Mouse (Mus musculus): Measurements from ENCODE around the gene Serhl. TPM values are rescaled to one million over a fixed set of nuclear protein-coding genes. Genes with fewer than 3 reads are reported as not detected.
A peak's percentile ranks its signal among the peaks of the same experiment; 100 is the strongest.
"Not testable (repeated sequence)": the region's sequence is repeated elsewhere in the genome, so short reads cannot be mapped to it uniquely, and the experiment has no call there.

Gene Serhl
- polyA plus RNA-seq (2011; ENCODE audit: insufficient read depth, insufficient read length, low replicate concordance, missing spikeins): 22.8 and 31.5 TPM in 2 replicates

GRCm38 (mm10) chr15:83089429-83089605 is at the start of gene Serhl:
Serhl (plus strand) TSS chr15:83089506.
- TF ChIP-seq POLR2A (IDR thresholded peaks at IDR 0.05; ENCODE audit: borderline replicate concordance, control insufficient read depth, low read depth, low read length): no peak
- no peak for TF ChIP-seq CTCF (IDR thresholded peaks at IDR 0.05; ENCODE audit: control insufficient read depth, insufficient read depth, low read length)
- Histone ChIP-seq H3K4me1 (ENCODE audit: control insufficient read depth, insufficient read depth, low read length) (no peaks in the 10 kb centered on the region), H3K4me3 (replicated peaks; ENCODE audit: control insufficient read depth, low read depth, low read length) (no peak within 1 kb of the TSS), H3K27ac (ENCODE audit: control insufficient read depth, insufficient read depth, low read depth, low read length, poor library complexity) (no peak within 1 kb of the TSS)
- 57% methylated on average over 7 of the region's 7 CpGs for WGBS

- peaks cover 7% of the 10 kb centered on the region for H3K4me1 ChIP-seq (ENCODE audit: control insufficient read depth, insufficient read depth, low read length)
- H3K4me3 ChIP-seq (replicated peaks; ENCODE audit: control insufficient read depth, low read depth, low read length): no peak overlapping the region
- TF ChIP-seq POLR2A (IDR thresholded peaks at IDR 0.05; ENCODE audit: borderline replicate concordance, control insufficient read depth, low read depth, low read length) (no peak), CTCF (IDR thresholded peaks at IDR 0.05; ENCODE audit: control insufficient read depth, insufficient read depth, low read length) (no peak)
- 58% methylated on average over 2 of the region's 2 CpGs for WGBS
- H3K27ac ChIP-seq (ENCODE audit: control insufficient read depth, insufficient read depth, low read depth, low read length, poor library complexity): no peak overlapping the region
Observed at GRCm38 (mm10) chr15:83040156-83040555, 49.1 kb upstream of the Serhl start.

- 58% methylated on average over 6 of the region's 6 CpGs for WGBS
- Histone ChIP-seq H3K27ac (ENCODE audit: control insufficient read depth, insufficient read depth, low read depth, low read length, poor library complexity) (no peak overlapping the region; the same call in 1 of the 2 replicates), H3K4me3 (replicated peaks; ENCODE audit: control insufficient read depth, low read depth, low read length) (no peak overlapping the region), H3K4me1 (ENCODE audit: control insufficient read depth, insufficient read depth, low read length) (peaks cover 5% of the 10 kb centered on the region)
- TF ChIP-seq CTCF (IDR thresholded peaks at IDR 0.05; ENCODE audit: control insufficient read depth, insufficient read depth, low read length): no peak
- TF ChIP-seq POLR2A (IDR thresholded peaks at IDR 0.05; ENCODE audit: borderline replicate concordance, control insufficient read depth, low read depth, low read length): no peak
Observed at GRCm38 (mm10) chr15:83042655-83043361, 46.5 kb upstream of the Serhl start.

GRCm38 (mm10) chr15:83043362-83043708 is 46.0 kb upstream of the Serhl start:
- Histone ChIP-seq H3K4me3 (replicated peaks; ENCODE audit: control insufficient read depth, low read depth, low read length) (no peak overlapping the region), H3K4me1 (ENCODE audit: control insufficient read depth, insufficient read depth, low read length) (peaks cover 4% of the 10 kb centered on the region), H3K27ac (ENCODE audit: control insufficient read depth, insufficient read depth, low read depth, low read length, poor library complexity) (no peak overlapping the region)
- TF ChIP-seq CTCF (IDR thresholded peaks at IDR 0.05; ENCODE audit: control insufficient read depth, insufficient read depth, low read length): no peak
- TF ChIP-seq POLR2A (IDR thresholded peaks at IDR 0.05; ENCODE audit: borderline replicate concordance, control insufficient read depth, low read depth, low read length): no peak
- 87% methylated on average over 22 of the region's 22 CpGs for WGBS

GRCm38 (mm10) chr15:83045565-83045964 is 43.7 kb upstream of the Serhl start:
- H3K27ac ChIP-seq (ENCODE audit: control insufficient read depth, insufficient read depth, low read depth, low read length, poor library complexity); H3K4me1 ChIP-seq (ENCODE audit: control insufficient read depth, insufficient read depth, low read length); H3K4me3 ChIP-seq (replicated peaks; ENCODE audit: control insufficient read depth, low read depth, low read length): not testable (repeated sequence)
- 87% methylated on average over 5 of the region's 5 CpGs for WGBS

- Histone ChIP-seq H3K4me1 (ENCODE audit: control insufficient read depth, insufficient read depth, low read length) (no peaks in the 10 kb centered on the region), H3K27ac (ENCODE audit: control insufficient read depth, insufficient read depth, low read depth, low read length, poor library complexity) (no peak overlapping the region), H3K4me3 (replicated peaks; ENCODE audit: control insufficient read depth, low read depth, low read length) (no peak overlapping the region)
- WGBS: 76% methylated on average over 3 of the region's 3 CpGs
- TF ChIP-seq POLR2A (IDR thresholded peaks at IDR 0.05; ENCODE audit: borderline replicate concordance, control insufficient read depth, low read depth, low read length) (no peak), CTCF (IDR thresholded peaks at IDR 0.05; ENCODE audit: control insufficient read depth, insufficient read depth, low read length) (peak; percentile 53)
Observed at GRCm38 (mm10) chr15:83046308-83046707, 43.0 kb upstream of the Serhl start.

- H3K27ac ChIP-seq (ENCODE audit: control insufficient read depth, insufficient read depth, low read depth, low read length, poor library complexity): no peak overlapping the region
- 83% methylated on average over 7 of the region's 7 CpGs for WGBS
Observed at GRCm38 (mm10) chr15:83046730-83047129, 42.6 kb upstream of the Serhl start.

GRCm38 (mm10) chr15:83052341-83053104 is 36.8 kb upstream of the Serhl start:
- 76% methylated on average over 6 of the region's 6 CpGs for WGBS
- H3K4me1 ChIP-seq (ENCODE audit: control insufficient read depth, insufficient read depth, low read length): no peaks in the 10 kb centered on the region
- no peak overlapping the region for H3K4me3 ChIP-seq (replicated peaks; ENCODE audit: control insufficient read depth, low read depth, low read length)
- H3K27ac ChIP-seq (ENCODE audit: control insufficient read depth, insufficient read depth, low read depth, low read length, poor library complexity): no peak overlapping the region
- no peak for TF ChIP-seq POLR2A (IDR thresholded peaks at IDR 0.05; ENCODE audit: borderline replicate concordance, control insufficient read depth, low read depth, low read length)
- TF ChIP-seq CTCF (IDR thresholded peaks at IDR 0.05; ENCODE audit: control insufficient read depth, insufficient read depth, low read length): no peak

More at GRCm38 (mm10) chr15:83046730-83047129, 42.6 kb upstream of the Serhl start:
- Histone ChIP-seq H3K4me1 (ENCODE audit: control insufficient read depth, insufficient read depth, low read length) (no peaks in the 10 kb centered on the region), H3K4me3 (replicated peaks; ENCODE audit: control insufficient read depth, low read depth, low read length) (no peak overlapping the region)
- TF ChIP-seq POLR2A (IDR thresholded peaks at IDR 0.05; ENCODE audit: borderline replicate concordance, control insufficient read depth, low read depth, low read length) (no peak), CTCF (IDR thresholded peaks at IDR 0.05; ENCODE audit: control insufficient read depth, insufficient read depth, low read length) (no peak)

Measured in bone marrow, adult 2 months (tissue).